Mouse (Mus musculus): ENCODE data around the gene Dab1. TPM values are rescaled to one million over a fixed set of nuclear protein-coding genes. Genes with fewer than 3 reads are reported as not detected.

The Dab1 gene
- polyA plus RNA-seq, 1 experiment: 0.42 TPM

- no peak for DNase-seq (ENCODE audit: low read depth)
These were observed 355.8 kb downstream of the Dab1 start for GRCm38 (mm10) chr4:103974946-103975345.

GRCm38 (mm10) chr4:103993884-103994283 is 374.7 kb downstream of the Dab1 start:
- no peak for DNase-seq (ENCODE audit: low read depth)

GRCm38 (mm10) chr4:103994406-103994805 is 375.2 kb downstream of the Dab1 start:
- no peak for DNase-seq (ENCODE audit: low read depth)

- DNase-seq (ENCODE audit: low read depth): no peak
These were observed 389.2 kb downstream of the Dab1 start for GRCm38 (mm10) chr4:104008406-104008805.

- no peak for DNase-seq (ENCODE audit: low read depth)
These were observed 392.5 kb downstream of the Dab1 start for GRCm38 (mm10) chr4:104011683-104012082.

GRCm38 (mm10) chr4:104012150-104012549 is 393.0 kb downstream of the Dab1 start:
- DNase-seq (ENCODE audit: low read depth): no peak

- no peak for DNase-seq (ENCODE audit: low read depth)
These were observed 406.0 kb downstream of the Dab1 start for GRCm38 (mm10) chr4:104025117-104025694.

- no peak for DNase-seq (ENCODE audit: low read depth)
These were observed 407.7 kb downstream of the Dab1 start for GRCm38 (mm10) chr4:104026834-104027233.

- DNase-seq (ENCODE audit: low read depth): no peak
These were observed 408.1 kb downstream of the Dab1 start for GRCm38 (mm10) chr4:104027239-104027638.

- DNase-seq (ENCODE audit: low read depth): no peak
These were observed 416.9 kb downstream of the Dab1 start for GRCm38 (mm10) chr4:104036091-104036490.

- no peak for DNase-seq (ENCODE audit: low read depth)
These were observed 420.4 kb downstream of the Dab1 start for GRCm38 (mm10) chr4:104039588-104039987.

- no peak for DNase-seq (ENCODE audit: low read depth)
These were observed 424.3 kb downstream of the Dab1 start for GRCm38 (mm10) chr4:104043441-104043840.

- no peak for DNase-seq (ENCODE audit: low read depth)
These were observed 425.5 kb downstream of the Dab1 start for GRCm38 (mm10) chr4:104044634-104045033.

- no peak for DNase-seq (ENCODE audit: low read depth)
These were observed 429.0 kb downstream of the Dab1 start for GRCm38 (mm10) chr4:104047966-104048804.

- no peak for DNase-seq (ENCODE audit: low read depth)
These were observed 438.0 kb downstream of the Dab1 start for GRCm38 (mm10) chr4:104057116-104057515.

GRCm38 (mm10) chr4:104059569-104059968 is 440.4 kb downstream of the Dab1 start:
- no peak for DNase-seq (ENCODE audit: low read depth)

GRCm38 (mm10) chr4:104062356-104062755 is 443.2 kb downstream of the Dab1 start:
- DNase-seq (ENCODE audit: low read depth): no peak

- DNase-seq (ENCODE audit: low read depth): no peak
These were observed 447.7 kb downstream of the Dab1 start for GRCm38 (mm10) chr4:104066901-104067300.

- DNase-seq (ENCODE audit: low read depth): no peak
These were observed 448.6 kb downstream of the Dab1 start for GRCm38 (mm10) chr4:104067748-104068147.

GRCm38 (mm10) chr4:104071296-104071695 is 452.1 kb downstream of the Dab1 start:
- DNase-seq (ENCODE audit: low read depth): no peak

GRCm38 (mm10) chr4:104073920-104074459 is 454.8 kb downstream of the Dab1 start:
- no peak for DNase-seq (ENCODE audit: low read depth)

GRCm38 (mm10) chr4:104077771-104078170 is 458.6 kb downstream of the Dab1 start:
- DNase-seq (ENCODE audit: low read depth): no peak

GRCm38 (mm10) chr4:104106299-104106698 is 487.1 kb downstream of the Dab1 start:
- DNase-seq (ENCODE audit: low read depth): no peak
